Mouse (Mus musculus) left cerebral cortex, adult 2 months (tissue): ENCODE measurements at regions not wholly inside any gene's neighbourhood (a gene's known extent, or its start where the extent isn't known, plus 50 kb on each side); places are given as distances from the start of the nearest gene placed in this dataset.

Experiments
- DNase-seq, 2 experiments: peaks; one replicate each; pipeline ENCODE4 v3.0.0; 2021 to 2022; ENCODE audit warnings: low spot score in 2 of 2, mixed read lengths in 1 of 2; ENCODE audit errors: extremely low spot score in 1 of 2
- H3K27ac ChIP-seq: fragments of 200-600 bp; 2 replicates; pipeline ENCODE4 v1.8.1; 2022
- H3K4me3 ChIP-seq: fragments of 200-600 bp; 2 replicates; pipeline ENCODE4 v1.8.1; 2022
- CTCF ChIP-seq: fragments of 200-600 bp; IDR thresholded peaks from 2 replicates; pipeline ENCODE4 v1.8.1; 2022; ENCODE audit warnings: antibody characterized with exemption, mild to moderate bottlenecking, moderate library complexity
- intact Hi-C: fragments of 180-260 bp; cut with DNase I; formaldehyde crosslinking; loops from one replicate; pipeline ENCODE4 v1.15.1; 2025

DNA sequence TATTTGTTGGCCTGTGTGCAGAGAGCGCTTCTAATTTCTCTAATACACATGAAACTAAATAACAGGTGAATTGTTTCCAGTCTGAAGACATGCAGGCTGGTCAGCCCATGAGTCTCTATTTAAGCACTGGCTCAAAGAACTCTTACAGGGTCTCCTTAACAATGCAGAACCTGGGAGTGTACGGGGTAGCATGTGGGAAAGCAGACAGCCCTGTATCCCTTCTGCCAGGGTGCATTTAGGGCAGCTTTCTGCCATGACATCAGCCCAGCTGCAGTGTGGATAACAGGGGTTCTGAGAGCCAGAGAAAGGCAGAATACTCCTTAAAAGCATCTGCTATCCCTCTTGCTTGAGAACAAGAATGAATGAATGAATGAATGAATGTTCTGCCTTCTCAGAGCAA, 164.7 kb downstream of the Grb14 start:
- no peak for TF ChIP-seq CTCF
- H3K27ac ChIP-seq, result no peak overlapping the region
- intact Hi-C loops, result no loop called here
- DNase-seq, result no peak
- no peak overlapping the region for H3K4me3 ChIP-seq

DNA sequence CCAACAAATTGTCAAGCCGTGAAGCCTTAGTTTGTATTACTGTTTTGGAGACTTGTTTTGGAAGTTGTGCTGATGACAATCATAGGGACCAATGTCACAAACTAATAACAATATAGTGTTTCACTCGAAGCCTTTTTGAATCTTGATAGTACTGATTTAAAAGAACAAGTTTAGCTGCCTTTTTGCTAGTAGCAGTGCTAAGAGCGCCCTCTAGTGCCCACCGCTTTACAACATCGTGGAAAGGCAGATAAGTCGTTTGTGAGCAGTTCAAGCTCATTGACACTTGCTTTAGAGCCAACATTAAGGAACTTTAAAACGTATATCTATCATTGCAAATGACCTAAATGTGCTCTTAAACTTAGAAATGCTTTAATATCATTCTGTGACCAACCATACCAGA, 170.9 kb downstream of the Grb14 start:
- peak; percentile 94 for TF ChIP-seq CTCF
- intact Hi-C loops, result loop anchor here (1.0 to 10.0 kb wide), 3 partner anchors 1154 to 1379 kb away; no protein-coding TSS in a partner anchor
- no peak overlapping the region for H3K4me3 ChIP-seq

DNA sequence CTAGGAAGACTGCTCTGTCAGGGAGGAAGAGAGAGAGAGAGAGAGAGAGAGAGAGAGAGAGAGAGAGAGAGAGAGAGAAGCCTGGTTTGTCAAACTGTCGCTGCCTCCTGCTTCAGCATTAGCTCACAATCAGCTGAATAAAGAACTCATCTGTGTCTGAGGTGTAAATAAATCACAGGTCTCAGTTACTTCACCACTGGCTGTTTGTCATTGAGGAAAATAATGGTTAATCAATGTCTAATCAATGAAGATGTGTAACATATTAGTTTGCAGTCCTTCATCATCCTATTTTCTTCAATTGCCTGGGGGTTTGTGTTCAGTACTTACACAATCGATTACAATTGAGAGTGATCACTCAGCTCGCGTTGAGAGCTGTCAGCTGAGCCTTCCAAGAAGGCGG, 171.9 kb downstream of the Grb14 start:
- intact Hi-C loops, result loop anchor here (2.0 to 10.0 kb wide), 2 partner anchors 1340 to 1378 kb away; no protein-coding TSS in a partner anchor
- DNase-seq, result no peak
- TF ChIP-seq CTCF, result no peak
- Histone ChIP-seq H3K27ac (no peak overlapping the region), H3K4me3 (no peak overlapping the region)

More for the DNA sequence above, 170.9 kb downstream of the Grb14 start:
- peak; percentile 80 to 84 for DNase-seq
- H3K27ac ChIP-seq, result no peak overlapping the region

DNA sequence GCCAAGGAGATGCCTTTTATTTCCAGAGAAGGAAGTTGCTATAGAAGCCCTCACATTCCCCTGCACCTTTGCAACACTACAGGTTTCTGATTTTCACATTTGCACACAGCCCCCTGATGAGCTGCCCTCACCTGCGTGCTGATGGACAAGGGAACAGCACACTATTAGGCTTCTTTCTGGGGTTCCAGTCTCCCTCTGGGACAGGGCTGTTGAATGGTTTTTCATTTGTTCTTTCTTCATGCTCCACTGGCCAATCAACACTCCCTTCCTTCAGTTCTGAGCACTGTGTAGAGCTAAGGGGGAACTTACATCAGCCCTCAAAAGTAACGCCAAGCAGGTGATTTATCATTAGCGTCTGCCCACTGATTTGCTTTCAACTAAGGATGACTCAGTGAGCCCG, 173.7 kb downstream of the Grb14 start:
- intact Hi-C loops, result loop anchor here (10.0 kb wide), 1 partner anchor 1376 kb away; no protein-coding TSS in a partner anchor
- H3K27ac ChIP-seq, result no peak overlapping the region
- DNase-seq, result no peak
- no peak for TF ChIP-seq CTCF
- H3K4me3 ChIP-seq, result no peak overlapping the region

DNA sequence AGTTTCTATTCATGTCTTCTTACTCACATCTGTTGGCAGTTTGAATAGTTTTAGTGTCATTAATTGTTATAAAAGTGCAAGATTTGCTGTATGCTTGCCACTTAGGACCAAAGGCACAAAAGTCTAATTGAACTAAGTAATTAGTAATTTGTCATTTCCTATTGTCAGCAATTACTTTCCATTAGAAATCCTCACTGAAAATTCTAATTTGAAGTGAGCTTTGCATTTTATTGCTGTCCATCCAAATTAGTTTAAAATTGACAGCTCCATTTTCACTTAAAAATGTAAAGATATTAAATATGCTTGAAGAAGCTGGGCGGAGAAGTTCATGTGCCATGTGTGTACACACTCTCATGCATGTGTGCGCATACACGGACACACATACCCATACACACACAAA, 174.1 kb downstream of the Grb14 start:
- TF ChIP-seq CTCF, result no peak
- Histone ChIP-seq H3K4me3 (no peak overlapping the region), H3K27ac (no peak overlapping the region)
- DNase-seq, result no peak
- intact Hi-C loops, result loop anchor here (10.0 kb wide), 1 partner anchor 1376 kb away; no protein-coding TSS in a partner anchor

DNA sequence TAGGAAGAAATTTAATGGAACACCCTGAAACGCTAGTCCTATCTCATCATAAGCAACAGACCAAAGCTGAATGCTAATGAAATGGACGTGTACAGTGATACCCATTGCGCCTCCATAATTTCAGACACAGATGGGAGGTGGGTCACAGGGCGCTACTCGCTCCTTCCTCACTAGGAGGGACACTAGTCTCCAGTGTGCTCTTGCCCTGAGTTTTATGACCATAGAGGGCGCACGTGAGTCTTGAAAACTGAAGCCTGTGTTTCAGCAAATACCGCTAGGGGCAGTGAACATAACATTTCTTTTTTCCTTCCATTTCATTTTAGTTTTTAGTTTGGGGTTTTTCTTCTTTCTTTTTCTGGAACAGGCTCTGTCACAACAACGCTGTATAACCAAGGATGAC, 200.3 kb downstream of the Grb14 start:
- Histone ChIP-seq H3K27ac (no peak overlapping the region), H3K4me3 (no peak overlapping the region)
- intact Hi-C loops, result no loop called here
- DNase-seq, result no peak
- TF ChIP-seq CTCF, result peak; percentile 29

DNA sequence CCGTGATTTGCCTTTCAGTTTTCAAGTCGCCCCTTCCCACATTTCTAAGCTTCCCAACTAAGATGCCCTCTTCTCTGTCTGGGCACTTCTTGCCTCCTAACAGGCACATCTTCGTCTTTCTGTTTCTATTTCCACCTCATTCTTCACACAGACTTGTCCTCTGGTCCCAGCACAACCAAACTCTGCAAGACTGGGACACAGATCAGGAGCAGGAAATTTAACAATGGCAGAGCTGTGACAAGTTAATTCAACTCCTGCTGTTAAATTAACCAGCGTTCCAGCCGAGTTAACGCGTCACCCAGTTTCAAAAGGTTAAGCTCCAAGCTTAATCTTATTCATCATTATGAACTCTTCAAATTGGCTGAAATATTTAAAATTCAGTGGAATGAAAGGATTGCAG, 200.9 kb downstream of the Grb14 start:
- intact Hi-C loops, result no loop called here
- TF ChIP-seq CTCF, result no peak
- DNase-seq, result no peak
- Histone ChIP-seq H3K4me3 (no peak overlapping the region), H3K27ac (no peak overlapping the region)

DNA sequence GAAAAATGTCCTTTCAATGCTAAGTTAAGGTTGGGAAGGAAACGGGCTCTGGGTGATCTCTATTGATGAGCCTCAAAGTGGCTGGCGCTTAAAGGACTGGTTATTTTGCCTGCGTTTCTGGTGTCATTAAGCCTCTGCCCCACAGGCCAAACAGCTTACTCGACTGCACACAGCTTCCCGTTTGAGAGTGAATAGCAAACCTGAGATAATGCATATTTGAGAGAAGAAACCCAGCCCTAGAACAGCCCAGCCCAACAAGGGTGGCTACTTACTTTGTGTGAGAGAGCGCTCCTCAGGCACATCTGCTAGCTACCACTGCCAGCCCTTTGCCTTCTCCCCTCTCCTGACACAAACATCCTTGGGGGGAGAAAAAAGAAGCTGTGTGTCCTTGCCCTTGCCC, 201.7 kb downstream of the Grb14 start:
- TF ChIP-seq CTCF, result no peak
- DNase-seq, result no peak
- intact Hi-C loops, result no loop called here
- H3K4me3 ChIP-seq, result no peak overlapping the region
- no peak overlapping the region for H3K27ac ChIP-seq

DNA sequence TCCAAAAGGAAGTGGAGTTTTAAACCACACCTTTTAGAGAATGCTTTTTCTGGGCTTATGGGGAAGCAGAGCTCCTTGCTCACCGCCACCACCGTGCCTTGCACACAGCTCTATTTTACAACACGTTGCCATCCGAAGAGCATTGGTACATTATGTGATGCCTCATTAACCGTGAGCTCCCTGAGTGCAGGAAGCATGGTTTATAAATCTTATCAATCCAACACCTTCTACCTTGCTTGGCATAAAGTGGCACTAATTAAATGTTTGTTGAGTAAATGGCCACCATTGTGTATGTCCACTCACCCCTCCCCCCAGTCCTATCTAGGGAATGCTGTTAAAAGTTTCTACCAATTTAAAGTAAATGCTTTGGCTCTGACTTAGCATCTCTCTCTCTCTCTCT, 206.6 kb downstream of the Grb14 start:
- H3K4me3 ChIP-seq, result no peak overlapping the region
- no peak overlapping the region for H3K27ac ChIP-seq
- DNase-seq, result no peak
- no peak for TF ChIP-seq CTCF
- intact Hi-C loops, result no loop called here
